Mouse (Mus musculus) heart, postnatal 0 days (tissue): ENCODE results near the gene 9930021J03Rik.

Experiments
- CTCF ChIP-seq: IDR thresholded peaks from 2 replicates; pipeline ENCODE4 v1.5.1; 2016; ENCODE audit warnings: antibody characterized with exemption, control low read depth, low read depth
- EP300 ChIP-seq: IDR thresholded peaks from 2 replicates; pipeline ENCODE4 v1.6.1; 2016; ENCODE audit warnings: antibody characterized with exemption, low read depth

DNA sequence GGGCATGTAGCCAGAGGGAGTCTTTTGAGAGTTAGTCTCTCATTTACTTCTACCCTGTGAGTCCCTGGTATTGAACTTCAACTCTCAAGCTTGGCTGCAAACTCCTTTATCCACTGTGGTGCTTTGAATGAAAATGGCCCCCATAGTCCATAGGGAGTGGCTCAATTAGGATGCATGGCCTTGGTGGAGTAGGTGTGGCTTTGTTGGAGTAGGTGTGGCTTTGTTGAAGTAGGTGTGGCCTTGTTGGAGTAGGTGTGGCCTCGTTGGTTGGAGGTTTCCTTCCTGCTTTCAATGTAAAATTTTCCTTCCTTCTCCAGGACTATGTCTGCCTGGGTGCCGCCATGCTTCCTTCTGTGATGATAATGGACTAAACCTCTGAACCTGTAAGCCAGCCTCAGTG is 25.1 kb upstream of the 9930021J03Rik start:
- TF ChIP-seq EP300 (no peak), CTCF (no peak)
